Mouse (Mus musculus) testis, adult 2 months (tissue): Measurements from ENCODE around the gene Rsph6a.

ENCODE experiments used
- CTCF ChIP-seq: fragments of 200-500 bp; IDR thresholded peaks from 2 replicates; pipeline ENCODE4 v1.5.1; 2012; ENCODE audit warnings: low read depth, mild to moderate bottlenecking, inconsistent platforms, low read length, moderate library complexity; ENCODE audit not compliant: control insufficient read depth, insufficient read depth, insufficient replicate concordance
- POLR2A ChIP-seq: fragments of 200-500 bp; IDR thresholded peaks from 2 replicates; pipeline ENCODE4 v1.6.1; 2012; ENCODE audit warnings: low read depth, mild to moderate bottlenecking, inconsistent platforms, low read length, moderate library complexity; ENCODE audit not compliant: control insufficient read depth

DNA sequence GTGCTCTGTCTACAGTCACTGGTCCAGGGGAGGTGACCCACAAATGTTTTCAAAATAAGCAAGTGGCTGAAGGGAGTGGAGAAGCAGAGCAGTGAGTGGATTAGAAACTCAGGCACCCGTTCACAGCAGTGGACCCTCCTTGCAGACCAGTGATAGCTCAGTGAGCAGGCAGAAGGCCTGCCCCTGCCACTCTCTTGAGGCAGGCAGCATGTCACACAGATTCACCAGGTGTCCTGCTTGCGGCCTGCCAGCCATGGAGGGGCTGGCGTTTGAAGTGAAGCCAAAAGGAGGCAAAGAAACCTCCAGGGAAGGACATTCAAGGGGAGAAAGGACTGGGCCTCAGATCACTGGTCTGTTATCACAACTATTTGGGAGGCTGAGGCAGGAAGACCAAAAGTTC is 24.2 kb downstream of the Rsph6a start:
- TF ChIP-seq CTCF: no peak
- TF ChIP-seq POLR2A: no peak
